Mouse (Mus musculus) liver, postnatal 0 days (tissue): ENCODE data around the gene Angpt4. TPM values are rescaled to one million over a fixed set of nuclear protein-coding genes. Genes with fewer than 3 reads are reported as not detected.

Experiments used
- ATAC-seq: fragments of 200-750 bp; cut with Nextera tagmentation; 2 replicates; pipeline ENCODE4 v1.8.0; 2017; ENCODE audit warnings: mild to moderate bottlenecking, moderate library complexity
- DNase-seq: peaks from one replicate; pipeline ENCODE4 v3.0.0-alpha.2; 2016
- H3K27ac ChIP-seq: fragments of 300-500 bp; sonication (generic); 2 replicates; pipeline ENCODE4 v1.5.1; 2014; ENCODE audit warnings: antibody characterized with exemption, moderate library complexity, mild to moderate bottlenecking, low read depth
- H3K27me3 ChIP-seq: fragments of 300-500 bp; sonication (generic); 2 replicates; pipeline ENCODE4 v1.6.1; 2014; ENCODE audit warnings: low read length, control low read depth, mixed read lengths; ENCODE audit not compliant: insufficient read depth
- H3K36me3 ChIP-seq: fragments of 300-500 bp; sonication (generic); replicated peaks from 2 replicates; pipeline ENCODE4 v1.6.1; 2014; ENCODE audit warnings: mild to moderate bottlenecking, control low read depth, low read length, moderate library complexity, mixed read lengths; ENCODE audit not compliant: insufficient read depth
- H3K4me1 ChIP-seq: fragments of 300-500 bp; sonication (generic); 2 replicates; pipeline ENCODE4 v1.6.1; 2014; ENCODE audit warnings: antibody characterized with exemption, mild to moderate bottlenecking, control low read depth; ENCODE audit not compliant: insufficient read depth
- H3K4me2 ChIP-seq: fragments of 300-500 bp; sonication (generic); 2 replicates; pipeline ENCODE4 v1.6.1; 2014; ENCODE audit warnings: low read depth, mild to moderate bottlenecking, low read length, moderate library complexity, mixed read lengths
- H3K4me3 ChIP-seq: fragments of 300-500 bp; sonication (generic); 2 replicates; pipeline ENCODE4 v1.5.1; 2014; ENCODE audit warnings: low read depth, low read length
- H3K9ac ChIP-seq: fragments of 300-500 bp; sonication (generic); replicated peaks from 2 replicates; pipeline ENCODE4 v1.6.1; 2014; ENCODE audit warnings: mild to moderate bottlenecking, moderate library complexity
- H3K9me3 ChIP-seq: fragments of 300-500 bp; sonication (generic); 2 replicates; pipeline ENCODE4 v1.6.1; 2016; ENCODE audit warnings: mild to moderate bottlenecking, control low read depth, low read length, mixed read lengths
- CTCF ChIP-seq: sonication (generic); IDR thresholded peaks from 2 replicates; pipeline ENCODE4 v1.5.1; 2016; ENCODE audit warnings: antibody characterized with exemption, low read depth
- EP300 ChIP-seq: IDR thresholded peaks from 2 replicates; pipeline ENCODE4 v1.6.1; 2016; ENCODE audit warnings: antibody characterized with exemption, low read depth, mild to moderate bottlenecking
- WGBS: fragments of 180-500 bp; shearing (Covaris S2); extraction: QIAGEN DNeasy Blood & Tissue Kit; methylation state at CpG from one replicate; pipeline ENCODE4 v1.1.7; 2014; ENCODE audit not compliant: insufficient replicate concordance; 5-methylcytosine and 5-hydroxymethylcytosine counted together
- polyA plus RNA-seq: library from polyadenylated mRNA; unstranded; fragments of >200 nt; fragmentation: Nextera tagmentation; extraction: Ambion mirVana; gene quantifications from 2 replicates; pipeline ENCODE4 v1.2.1, GENCODE M21; 2015

Angpt4 gene
- polyA plus RNA-seq, 1 experiment from 2014 or later = 0.26 TPM

- TF ChIP-seq CTCF (no peak), EP300 (no peak)
- no peak overlapping the region for H3K9ac ChIP-seq
- H3K4me3 ChIP-seq = no peak overlapping the region
- H3K27me3 ChIP-seq = no peaks in the 10 kb centered on the region
- 69% methylated on average over 5 of the region's 5 CpGs for WGBS
- no peak for DNase-seq
- no peaks in the 10 kb centered on the region for H3K9me3 ChIP-seq
- no peak overlapping the region for H3K27ac ChIP-seq
- no peak for ATAC-seq
- H3K36me3 ChIP-seq = no peaks in the 10 kb centered on the region
- H3K4me1 ChIP-seq = peaks cover 17% of the 10 kb centered on the region
- no peak overlapping the region for H3K4me2 ChIP-seq
These were observed 52.3 kb downstream of the Angpt4 start for GRCm38 (mm10) chr2:151963319-151963718.

- no peak overlapping the region for H3K27ac ChIP-seq
- H3K27me3 ChIP-seq = no peaks in the 10 kb centered on the region
- H3K36me3 ChIP-seq = peaks cover 4% of the 10 kb centered on the region
- peaks cover 18% of the 10 kb centered on the region for H3K4me1 ChIP-seq
- TF ChIP-seq EP300 (no peak), CTCF (no peak)
- no peak overlapping the region for H3K4me3 ChIP-seq
- WGBS = 43% methylated on average over 9 of the region's 9 CpGs
- H3K9me3 ChIP-seq = no peaks in the 10 kb centered on the region
- ATAC-seq (no peak), DNase-seq (no peak)
- H3K9ac ChIP-seq = no peak overlapping the region
- H3K4me2 ChIP-seq = no peak overlapping the region
These were observed 53.0 kb downstream of the Angpt4 start for GRCm38 (mm10) chr2:151964052-151964451.

- no peak overlapping the region for H3K4me3 ChIP-seq
- no peaks in the 10 kb centered on the region for H3K27me3 ChIP-seq
- H3K9ac ChIP-seq = no peak overlapping the region
- 62% methylated on average over 9 of the region's 9 CpGs for WGBS
- H3K36me3 ChIP-seq = peaks cover 12% of the 10 kb centered on the region
- no peak overlapping the region for H3K27ac ChIP-seq
- TF ChIP-seq CTCF (no peak), EP300 (no peak)
- H3K4me2 ChIP-seq = no peak overlapping the region
- DNase-seq (no peak), ATAC-seq (no peak)
- peaks cover 25% of the 10 kb centered on the region for H3K4me1 ChIP-seq
- no peaks in the 10 kb centered on the region for H3K9me3 ChIP-seq
These were observed 56.3 kb downstream of the Angpt4 start for GRCm38 (mm10) chr2:151967176-151967750.

- WGBS = 58% methylated on average over 2 of the region's 2 CpGs
These were observed 56.8 kb downstream of the Angpt4 start for GRCm38 (mm10) chr2:151967792-151968191.

GRCm38 (mm10) chr2:151968451-151968850 is 57.4 kb downstream of the Angpt4 start:
- Histone ChIP-seq H3K27ac (no peak overlapping the region), H3K4me2 (no peak overlapping the region), H3K9me3 (no peaks in the 10 kb centered on the region), H3K4me3 (no peak overlapping the region), H3K36me3 (peaks cover 12% of the 10 kb centered on the region), H3K27me3 (no peaks in the 10 kb centered on the region), H3K4me1 (peaks cover 35% of the 10 kb centered on the region), H3K9ac (no peak overlapping the region)
- no peak for DNase-seq
- 65% methylated on average over 8 of the region's 8 CpGs for WGBS
- TF ChIP-seq EP300 (no peak), CTCF (no peak)
- ATAC-seq = no peak

More at GRCm38 (mm10) chr2:151967792-151968191, 56.8 kb downstream of the Angpt4 start:
- H3K4me3 ChIP-seq = no peak overlapping the region
- ATAC-seq = no peak
- H3K9ac ChIP-seq = no peak overlapping the region
- peaks cover 30% of the 10 kb centered on the region for H3K4me1 ChIP-seq
- H3K27ac ChIP-seq = no peak overlapping the region
- H3K27me3 ChIP-seq = no peaks in the 10 kb centered on the region
- TF ChIP-seq EP300 = no peak
- no peak for TF ChIP-seq CTCF
- no peak overlapping the region for H3K4me2 ChIP-seq
- peaks cover 12% of the 10 kb centered on the region for H3K36me3 ChIP-seq
- H3K9me3 ChIP-seq = no peaks in the 10 kb centered on the region
- DNase-seq = no peak

GRCm38 (mm10) chr2:151968986-151969385 is 58.0 kb downstream of the Angpt4 start:
- peaks cover 40% of the 10 kb centered on the region for H3K4me1 ChIP-seq
- ATAC-seq = no peak
- peaks cover 12% of the 10 kb centered on the region for H3K36me3 ChIP-seq
- no peak for TF ChIP-seq CTCF
- no peak for TF ChIP-seq EP300
- H3K9ac ChIP-seq = no peak overlapping the region
- H3K4me2 ChIP-seq = no peak overlapping the region
- no peak overlapping the region for H3K4me3 ChIP-seq
- no peak for DNase-seq
- 75% methylated on average over 7 of the region's 7 CpGs for WGBS
- no peaks in the 10 kb centered on the region for H3K27me3 ChIP-seq
- no peak overlapping the region for H3K27ac ChIP-seq
- H3K9me3 ChIP-seq = no peaks in the 10 kb centered on the region
